In the genomic region with DNA sequence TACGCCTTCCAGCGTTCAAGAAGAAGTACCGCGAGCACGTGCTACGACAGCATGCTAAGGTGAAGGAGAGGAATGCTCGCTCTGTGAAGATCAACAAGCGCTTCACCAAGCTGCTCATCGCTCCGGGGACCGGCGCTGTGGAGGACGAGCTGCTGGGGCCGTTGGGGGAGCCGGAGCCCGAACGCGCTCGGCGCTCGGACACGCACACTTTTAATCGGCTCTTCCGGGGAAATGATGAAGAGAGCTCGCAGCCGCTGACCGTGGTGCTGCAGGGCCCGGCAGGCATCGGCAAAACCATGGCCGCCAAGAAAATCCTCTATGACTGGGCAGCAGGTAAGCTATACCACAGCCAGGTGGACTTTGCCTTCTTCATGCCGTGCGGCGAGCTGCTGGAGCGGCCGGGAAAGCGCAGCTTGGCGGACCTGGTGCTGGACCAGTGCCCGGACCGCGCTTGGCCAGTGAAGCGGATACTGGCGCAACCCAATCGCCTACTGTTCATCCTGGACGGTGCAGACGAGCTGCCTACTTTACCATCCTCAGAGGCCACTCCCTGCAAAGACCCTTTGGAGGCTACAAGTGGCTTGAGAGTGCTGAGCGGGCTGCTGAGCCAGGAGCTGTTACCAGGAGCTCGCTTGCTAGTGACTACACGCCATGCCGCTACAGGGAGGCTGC, we compare ENCODE assay signal across 8 mouse cellular contexts. TPM values are rescaled to one million over a fixed set of nuclear protein-coding genes. Genes with fewer than 3 reads are reported as not detected.
DNase-seq lines count a peak whose midpoint lies in the region; ATAC-seq lines count a peak whose summit lies in the region.

No protein-coding gene starts in this region.

- peaks cover 9% of the 10 kb centered on the region for H3K4me1 ChIP-seq in embryonic facial prominence, embryonic 11.5 days (ENCODE audit: control insufficient read depth, insufficient read depth, low read length)
- peaks cover 14% of the 10 kb centered on the region for H3K4me1 ChIP-seq in limb, embryonic 10.5 days
- H3K4me1 ChIP-seq in midbrain, embryonic 11.5 days (ENCODE audit: control insufficient read depth, insufficient read depth, low read length) = peaks cover 12% of the 10 kb centered on the region

- H3K9me3 ChIP-seq in embryonic facial prominence, embryonic 11.5 days (replicated peaks; ENCODE audit: control insufficient read depth, low read length) = no peaks in the 10 kb centered on the region
- H3K9me3 ChIP-seq in limb, embryonic 10.5 days (replicated peaks) = no peaks in the 10 kb centered on the region
- no peaks in the 10 kb centered on the region for H3K9me3 ChIP-seq in midbrain, embryonic 11.5 days (ENCODE audit: control insufficient read depth, low read length)

- H3K9ac ChIP-seq in embryonic facial prominence, embryonic 11.5 days (replicated peaks; ENCODE audit: low read length) = peak overlapping the region; percentile 39
- H3K9ac ChIP-seq in midbrain, embryonic 11.5 days (ENCODE audit: low read length) = peak overlapping the region; percentile 45

- peak overlapping the region; percentile 31 for H3K4me3 ChIP-seq in embryonic facial prominence, embryonic 11.5 days (ENCODE audit: low read depth, low read length)
- H3K4me3 ChIP-seq in limb, embryonic 10.5 days = peak overlapping the region; percentile 48
- peak overlapping the region; percentile 41 for H3K4me3 ChIP-seq in midbrain, embryonic 11.5 days (ENCODE audit: low read depth, low read length)

- peak overlapping the region; percentile 67 for H3K4me2 ChIP-seq in embryonic facial prominence, embryonic 11.5 days (ENCODE audit: low read depth, low read length)
- H3K4me2 ChIP-seq in midbrain, embryonic 11.5 days = peak overlapping the region; percentile 83

- H3K36me3 ChIP-seq in embryonic facial prominence, embryonic 11.5 days (replicated peaks; ENCODE audit: control insufficient read depth, insufficient read depth, low read depth, low read length) = no peaks in the 10 kb centered on the region
- H3K36me3 ChIP-seq in limb, embryonic 10.5 days = no peaks in the 10 kb centered on the region
- no peaks in the 10 kb centered on the region for H3K36me3 ChIP-seq in midbrain, embryonic 11.5 days (ENCODE audit: control insufficient read depth, insufficient read depth, low read length)

- no peak for DNase-seq in frontal cortex, adult 2 months (ENCODE audit: extremely low spot score in 1 of 2, low spot score in 1 of 2)
- peak; percentile 62 for DNase-seq in ZHBTc4 (ENCODE audit: low read depth, low spot score)
- DNase-seq in embryonic facial prominence, embryonic 11.5 days (ENCODE audit: low spot score) = peak; percentile 59
- DNase-seq in heart, postnatal 4 days = peak; percentile 45
- peak; percentile 71 for DNase-seq in limb, embryonic 10.5 days (ENCODE audit: low spot score)
- peak; percentile 95 for DNase-seq in midbrain, embryonic 11.5 days (ENCODE audit: low spot score, missing footprints)
- DNase-seq in yolk sac, embryonic 10.5 days (ENCODE audit: low spot score) = peak; percentile 50

- ATAC-seq in frontal cortex, adult (ENCODE audit: low TSS enrichment) = peak; percentile 72; the same call in 1 of the 2 replicates
- ATAC-seq in embryonic facial prominence, embryonic 11.5 days (replicated peaks; ENCODE audit: insufficient number of reproducible peaks, low FRiP score, low TSS enrichment, low read depth) = no peak
- no peak for ATAC-seq in midbrain, embryonic 11.5 days (ENCODE audit: low FRiP score)

- peaks cover 41% of the 10 kb centered on the region for H3K27me3 ChIP-seq in embryonic facial prominence, embryonic 11.5 days (ENCODE audit: control insufficient read depth, insufficient read depth, low read length)
- H3K27me3 ChIP-seq in limb, embryonic 10.5 days (ENCODE audit: low read depth, poor library complexity, severe bottlenecking) = peaks cover 80% of the 10 kb centered on the region
- peaks cover 44% of the 10 kb centered on the region for H3K27me3 ChIP-seq in midbrain, embryonic 11.5 days (ENCODE audit: control insufficient read depth, insufficient read depth, low read length)

- WGBS in embryonic facial prominence, embryonic 11.5 days = under 1% methylated on average over 49 of the region's 49 CpGs
- WGBS in limb, embryonic 10.5 days = under 1% methylated on average over 49 of the region's 49 CpGs
- WGBS in midbrain, embryonic 11.5 days = under 1% methylated on average over 49 of the region's 49 CpGs

- no peak overlapping the region for H3K27ac ChIP-seq in embryonic facial prominence, embryonic 11.5 days (replicated peaks; ENCODE audit: low read depth, low read length)
- H3K27ac ChIP-seq in limb, embryonic 10.5 days = no peak overlapping the region
- no peak overlapping the region for H3K27ac ChIP-seq in midbrain, embryonic 11.5 days (ENCODE audit: low read depth, low read length)

RNA-seq across cellular contexts. Expression of gene Nlrp6, which starts 1.8 kb away (rescaled TPM):
- 0.17 and 0.18 TPM in 2 replicates for polyA plus RNA-seq in frontal cortex, adult 2 months (2012; rRNA removed)
- 0.07 TPM in 1 of 2 replicates, not detected in the other for polyA plus RNA-seq in embryonic facial prominence, embryonic 11.5 days (2014; fragmentation: Nextera tagmentation; extraction: Ambion mirVana)
- total RNA-seq in heart, postnatal 4 days (2021) = not detected
- 0.06 and 0.26 TPM in 2 replicates for polyA plus RNA-seq in limb, embryonic 10.5 days (2016; fragmentation: Nextera tagmentation; extraction: Ambion mirVana)
- polyA plus RNA-seq in midbrain, embryonic 11.5 days (2014; fragmentation: Nextera tagmentation; extraction: Ambion mirVana) = 0.08 and 0.21 TPM in 2 replicates

RNA-seq across cellular contexts. Expression of gene Pgghg, which starts 18.7 kb away (rescaled TPM):
- polyA plus RNA-seq in frontal cortex, adult 2 months (2012; rRNA removed) = 6.9 and 7.1 TPM in 2 replicates
- polyA plus RNA-seq in embryonic facial prominence, embryonic 11.5 days (2014; fragmentation: Nextera tagmentation; extraction: Ambion mirVana) = 12.4 and 14.3 TPM in 2 replicates
- total RNA-seq in heart, postnatal 4 days (2021) = 1 to 10 TPM; 8.4 to 8.7 TPM
- 11.4 and 15.4 TPM in 2 replicates for polyA plus RNA-seq in limb, embryonic 10.5 days (2016; fragmentation: Nextera tagmentation; extraction: Ambion mirVana)
- polyA plus RNA-seq in midbrain, embryonic 11.5 days (2014; fragmentation: Nextera tagmentation; extraction: Ambion mirVana) = 10.2 and 12.5 TPM in 2 replicates

RNA-seq across cellular contexts. Expression of gene Cox8b, which starts 22.3 kb away (rescaled TPM):
- 0.57 and 0.76 TPM in 2 replicates for polyA plus RNA-seq in frontal cortex, adult 2 months (2012; rRNA removed)
- not detected in 2 replicates for polyA plus RNA-seq in embryonic facial prominence, embryonic 11.5 days (2014; fragmentation: Nextera tagmentation; extraction: Ambion mirVana)
- total RNA-seq in heart, postnatal 4 days (2021) = 1,000 to 10,000 TPM; 1,034 to 1,156 TPM
- polyA plus RNA-seq in limb, embryonic 10.5 days (2016; fragmentation: Nextera tagmentation; extraction: Ambion mirVana) = 0.49 TPM in 1 of 2 replicates, not detected in the other
- polyA plus RNA-seq in midbrain, embryonic 11.5 days (2014; fragmentation: Nextera tagmentation; extraction: Ambion mirVana) = not detected in 2 replicates

RNA-seq across cellular contexts. Expression of gene Ifitm5, which starts 27.6 kb away (rescaled TPM):
- 0.15 TPM in 1 of 2 replicates, not detected in the other for polyA plus RNA-seq in frontal cortex, adult 2 months (2012; rRNA removed)
- 0.38 and 0.78 TPM in 2 replicates for polyA plus RNA-seq in embryonic facial prominence, embryonic 11.5 days (2014; fragmentation: Nextera tagmentation; extraction: Ambion mirVana)
- total RNA-seq in heart, postnatal 4 days (2021) = 1 to 10 TPM in 1 of 2 experiments, under 1 TPM in 1; 0.72 to 1.4 TPM
- polyA plus RNA-seq in limb, embryonic 10.5 days (2016; fragmentation: Nextera tagmentation; extraction: Ambion mirVana) = 4.2 and 5.9 TPM in 2 replicates
- 0.20 TPM in 1 of 2 replicates, not detected in the other for polyA plus RNA-seq in midbrain, embryonic 11.5 days (2014; fragmentation: Nextera tagmentation; extraction: Ambion mirVana)

RNA-seq across cellular contexts. Expression of gene Gm45717, which starts 33.2 kb away (rescaled TPM):
- not detected in 2 replicates for polyA plus RNA-seq in frontal cortex, adult 2 months (2012; rRNA removed)
- polyA plus RNA-seq in embryonic facial prominence, embryonic 11.5 days (2014; fragmentation: Nextera tagmentation; extraction: Ambion mirVana) = not detected in 2 replicates
- total RNA-seq in heart, postnatal 4 days (2021) = not detected
- polyA plus RNA-seq in limb, embryonic 10.5 days (2016; fragmentation: Nextera tagmentation; extraction: Ambion mirVana) = not detected in 2 replicates
- polyA plus RNA-seq in midbrain, embryonic 11.5 days (2014; fragmentation: Nextera tagmentation; extraction: Ambion mirVana) = not detected in 2 replicates

Comparison
In these comparisons a context has a peak if more than half of its experiments do, and no peak if none do; other contexts are left out.
1. DNase-seq: peak in ZHBTc4 (single experiment), embryonic facial prominence, embryonic 11.5 days (single experiment), heart, postnatal 4 days (single experiment), limb, embryonic 10.5 days (single experiment), midbrain, embryonic 11.5 days (single experiment) and yolk sac, embryonic 10.5 days (single experiment); none in frontal cortex, adult 2 months (0 of 2).
2. Peak in every context shown above with its lines, with median percentiles within 50 percentile points of each other: H3K4me3 ChIP-seq.